Mouse (Mus musculus): ENCODE results near the gene Gm4353. TPM values are rescaled to one million over a fixed set of nuclear protein-coding genes. Genes with fewer than 3 reads are reported as not detected.
"Not testable (repeated sequence)": the region's sequence is repeated elsewhere in the genome, so short reads cannot be mapped to it uniquely, and the experiment has no call there.

The Gm4353 gene
- 9.3 TPM for polyA plus RNA-seq (2012; fragmentation: generic; extraction: Trizol)

- H3K4me2 ChIP-seq (ENCODE audit: low read depth); H3K27me3 ChIP-seq (ENCODE audit: control insufficient read depth, insufficient read depth, insufficient read length); H3K79me2 ChIP-seq (ENCODE audit: control insufficient read depth, insufficient read depth); H3ac ChIP-seq (ENCODE audit: control insufficient read depth, insufficient read length); H3K36me3 ChIP-seq (ENCODE audit: control insufficient read depth, insufficient read depth); H3K4me3 ChIP-seq: not testable (repeated sequence)
Measured at GRCm38 (mm10) chr7:116084366-116084765, at the start of gene Gm4353. Gm4353 (minus strand) TSS chr7:116084635.

- no peaks in the 10 kb centered on the region for H3K36me3 ChIP-seq (ENCODE audit: control insufficient read depth, insufficient read depth)
- TF ChIP-seq USF1 (IDR thresholded peaks at IDR 0.05; ENCODE audit: low read depth) (no peak), SRF (IDR thresholded peaks at IDR 0.05; ENCODE audit: control insufficient read depth, insufficient read length, low read depth) (no peak), POLR2A (IDR thresholded peaks at IDR 0.05; ENCODE audit: insufficient read length, low read depth) (no peak), MAX (IDR thresholded peaks at IDR 0.05; ENCODE audit: low read depth) (no peak)
- H3ac ChIP-seq (ENCODE audit: control insufficient read depth, insufficient read length) = no peak overlapping the region
- H3K4me2 ChIP-seq (ENCODE audit: low read depth) = no peak overlapping the region
- H3K79me2 ChIP-seq (ENCODE audit: control insufficient read depth, insufficient read depth) = no peaks in the 10 kb centered on the region
- peaks cover 24% of the 10 kb centered on the region for H3K27me3 ChIP-seq (ENCODE audit: control insufficient read depth, insufficient read depth, insufficient read length)
- H3K4me3 ChIP-seq = no peak overlapping the region
Measured at GRCm38 (mm10) chr7:116132078-116132477, 47.6 kb upstream of the Gm4353 start.

- H3K79me2 ChIP-seq (ENCODE audit: control insufficient read depth, insufficient read depth) = no peaks in the 10 kb centered on the region
- peaks cover 25% of the 10 kb centered on the region for H3K27me3 ChIP-seq (ENCODE audit: control insufficient read depth, insufficient read depth, insufficient read length)
- no peak overlapping the region for H3K4me2 ChIP-seq (ENCODE audit: low read depth)
- H3K4me3 ChIP-seq = no peak overlapping the region
- TF ChIP-seq TCF12 (IDR thresholded peaks at IDR 0.05; ENCODE audit: insufficient read depth, poor library complexity, severe bottlenecking) (no peak), MYOG (IDR thresholded peaks at IDR 0.05; ENCODE audit: control insufficient read depth in 1 of 3, insufficient read depth in 1 of 3, insufficient read length in 2 of 3, low read depth in 2 of 3) (no peak), MAX (IDR thresholded peaks at IDR 0.05; ENCODE audit: low read depth) (no peak), SRF (IDR thresholded peaks at IDR 0.05; ENCODE audit: control insufficient read depth, insufficient read length, low read depth) (no peak), CEBPB (IDR thresholded peaks at IDR 0.05; ENCODE audit: insufficient read depth, poor library complexity, severe bottlenecking) (no peak), USF1 (IDR thresholded peaks at IDR 0.05; ENCODE audit: low read depth) (no peak), E2F4 (IDR thresholded peaks at IDR 0.05; ENCODE audit: insufficient read depth) (no peak), MYOD1 (IDR thresholded peaks at IDR 0.05; ENCODE audit: control insufficient read depth in 1 of 3, insufficient read length in 2 of 3, low read depth in 2 of 3) (no peak), TCF3 (IDR thresholded peaks at IDR 0.05; ENCODE audit: insufficient read length, low read depth) (no peak), POLR2AphosphoS2 (IDR thresholded peaks at IDR 0.05; ENCODE audit: insufficient read length, low read depth) (no peak), REST (IDR thresholded peaks at IDR 0.05; ENCODE audit: insufficient read depth, insufficient read length) (no peak), POLR2A (IDR thresholded peaks at IDR 0.05; ENCODE audit: insufficient read length, low read depth) (no peak)
- no peaks in the 10 kb centered on the region for H3K36me3 ChIP-seq (ENCODE audit: control insufficient read depth, insufficient read depth)
- H3ac ChIP-seq (ENCODE audit: control insufficient read depth, insufficient read length) = no peak overlapping the region
Measured at GRCm38 (mm10) chr7:116131390-116131789, 47.0 kb upstream of the Gm4353 start.

GRCm38 (mm10) chr7:116129374-116129773 lies 44.9 kb upstream of the Gm4353 start:
- no peak overlapping the region for H3K4me3 ChIP-seq
- H3K36me3 ChIP-seq (ENCODE audit: control insufficient read depth, insufficient read depth) = no peaks in the 10 kb centered on the region
- H3K27me3 ChIP-seq (ENCODE audit: control insufficient read depth, insufficient read depth, insufficient read length) = peaks cover 19% of the 10 kb centered on the region
- no peak overlapping the region for H3ac ChIP-seq (ENCODE audit: control insufficient read depth, insufficient read length)
- TF ChIP-seq POLR2A (IDR thresholded peaks at IDR 0.05; ENCODE audit: insufficient read length, low read depth) (no peak), MYOG (IDR thresholded peaks at IDR 0.05; ENCODE audit: control insufficient read depth in 1 of 3, insufficient read depth in 1 of 3, insufficient read length in 2 of 3, low read depth in 2 of 3) (no peak), MYOD1 (IDR thresholded peaks at IDR 0.05; ENCODE audit: control insufficient read depth in 1 of 3, insufficient read length in 2 of 3, low read depth in 2 of 3) (no peak), REST (IDR thresholded peaks at IDR 0.05; ENCODE audit: insufficient read depth, insufficient read length) (no peak), SRF (IDR thresholded peaks at IDR 0.05; ENCODE audit: control insufficient read depth, insufficient read length, low read depth) (no peak), TCF12 (IDR thresholded peaks at IDR 0.05; ENCODE audit: insufficient read depth, poor library complexity, severe bottlenecking) (no peak), USF1 (IDR thresholded peaks at IDR 0.05; ENCODE audit: low read depth) (no peak), MAX (IDR thresholded peaks at IDR 0.05; ENCODE audit: low read depth) (no peak), CEBPB (IDR thresholded peaks at IDR 0.05; ENCODE audit: insufficient read depth, poor library complexity, severe bottlenecking) (no peak)
- H3K79me2 ChIP-seq (ENCODE audit: control insufficient read depth, insufficient read depth) = no peaks in the 10 kb centered on the region
- H3K4me2 ChIP-seq (ENCODE audit: low read depth) = no peak overlapping the region

- no peak for TF ChIP-seq POLR2AphosphoS2 (IDR thresholded peaks at IDR 0.05; ENCODE audit: insufficient read length, low read depth)
- TF ChIP-seq TCF3 (IDR thresholded peaks at IDR 0.05; ENCODE audit: insufficient read length, low read depth) = no peak
- no peak for TF ChIP-seq MYOG (IDR thresholded peaks at IDR 0.05; ENCODE audit: control insufficient read depth in 1 of 3, insufficient read depth in 1 of 3, insufficient read length in 2 of 3, low read depth in 2 of 3)
- no peak for TF ChIP-seq CEBPB (IDR thresholded peaks at IDR 0.05; ENCODE audit: insufficient read depth, poor library complexity, severe bottlenecking)
- no peak for TF ChIP-seq SRF (IDR thresholded peaks at IDR 0.05; ENCODE audit: control insufficient read depth, insufficient read length, low read depth)
- no peak for TF ChIP-seq MAX (IDR thresholded peaks at IDR 0.05; ENCODE audit: low read depth)
- no peak for TF ChIP-seq REST (IDR thresholded peaks at IDR 0.05; ENCODE audit: insufficient read depth, insufficient read length)
- H3ac ChIP-seq (ENCODE audit: control insufficient read depth, insufficient read length) = no peak overlapping the region
Measured at GRCm38 (mm10) chr7:116128286-116128685, 43.9 kb upstream of the Gm4353 start.

More at GRCm38 (mm10) chr7:116128286-116128685, 43.9 kb upstream of the Gm4353 start:
- no peak overlapping the region for H3K4me2 ChIP-seq (ENCODE audit: low read depth)
- H3K36me3 ChIP-seq (ENCODE audit: control insufficient read depth, insufficient read depth) = no peaks in the 10 kb centered on the region
- H3K4me3 ChIP-seq = no peak overlapping the region
- H3K27me3 ChIP-seq (ENCODE audit: control insufficient read depth, insufficient read depth, insufficient read length) = peaks cover 16% of the 10 kb centered on the region
- no peaks in the 10 kb centered on the region for H3K79me2 ChIP-seq (ENCODE audit: control insufficient read depth, insufficient read depth)

Measured in myocyte (in vitro differentiated cells).